Mouse (Mus musculus): ENCODE measurements around the gene Praf2. TPM values are rescaled to one million over a fixed set of nuclear protein-coding genes. Genes with fewer than 3 reads are reported as not detected.
A peak's percentile ranks its signal among the peaks of the same experiment; 100 is the strongest.
"Not testable (repeated sequence)": the region's sequence is repeated elsewhere in the genome, so short reads cannot be mapped to it uniquely, and the experiment has no call there.

Gene Praf2
- 10.2 and 10.8 TPM in 2 replicates for polyA plus RNA-seq (2012; ENCODE audit: insufficient read depth, insufficient read length, missing spikeins)

GRCm38 (mm10) chrX:7728215-7728921, at the start of gene Praf2:
Praf2 (plus strand) TSS chrX:7728439.
- Histone ChIP-seq H3K4me3 (ENCODE audit: insufficient read depth, low read depth, low read length) (peak within 1 kb of the TSS; percentile 67), H3K4me1 (ENCODE audit: control insufficient read depth, insufficient read depth, insufficient read length, low read length) (no peaks in the 10 kb centered on the region), H3K27ac (replicated peaks; ENCODE audit: low read depth, low read length) (peak within 1 kb of the TSS; percentile 55)

- Histone ChIP-seq H3K4me3 (ENCODE audit: insufficient read depth, low read depth, low read length) (no peak overlapping the region; the same call in 1 of the 2 replicates), H3K27ac (replicated peaks; ENCODE audit: low read depth, low read length) (peak overlapping the region; percentile 93), H3K4me1 (ENCODE audit: control insufficient read depth, insufficient read depth, insufficient read length, low read length) (no peaks in the 10 kb centered on the region)
These were observed 49.3 kb upstream of the Praf2 start for GRCm38 (mm10) chrX:7678986-7679385.

GRCm38 (mm10) chrX:7679405-7680056, 48.7 kb upstream of the Praf2 start:
- Histone ChIP-seq H3K4me1 (ENCODE audit: control insufficient read depth, insufficient read depth, insufficient read length, low read length) (no peaks in the 10 kb centered on the region), H3K4me3 (ENCODE audit: insufficient read depth, low read depth, low read length) (peak overlapping the region; percentile 77), H3K27ac (replicated peaks; ENCODE audit: low read depth, low read length) (peak overlapping the region; percentile 93)

GRCm38 (mm10) chrX:7680057-7680412, 48.2 kb upstream of the Praf2 start:
- Histone ChIP-seq H3K27ac (replicated peaks; ENCODE audit: low read depth, low read length) (peak overlapping the region; percentile 92), H3K4me1 (ENCODE audit: control insufficient read depth, insufficient read depth, insufficient read length, low read length) (no peaks in the 10 kb centered on the region), H3K4me3 (ENCODE audit: insufficient read depth, low read depth, low read length) (peak overlapping the region; percentile 77)

DNA sequence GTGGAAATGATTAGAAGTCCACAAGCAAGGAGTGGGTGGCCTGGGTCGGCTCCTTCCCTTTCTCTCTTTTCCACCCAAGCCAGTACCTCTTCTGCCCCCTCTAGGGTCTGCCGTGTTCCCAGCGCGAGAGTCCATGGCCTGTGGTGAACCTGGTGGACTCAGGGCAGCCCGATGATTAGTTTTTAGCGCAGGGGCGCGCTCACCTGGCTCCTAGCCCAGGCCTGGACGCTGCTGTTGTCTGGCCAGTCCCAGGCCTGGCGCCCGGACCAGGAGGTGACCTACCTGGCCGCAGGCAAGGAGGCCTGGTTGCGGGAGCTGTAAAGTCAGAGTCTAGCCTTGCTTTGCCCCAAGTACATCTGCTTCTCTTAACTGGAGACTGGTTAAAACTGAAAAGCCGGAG, 47.4 kb upstream of the Praf2 start, which contains the start of gene Magix:
Gene Magix (minus strand): TSS at position 388 of the 400 bp plus-strand sequence.
- peak within 1 kb of the TSS; percentile 77 for H3K4me3 ChIP-seq (ENCODE audit: insufficient read depth, low read depth, low read length)
- no peaks in the 10 kb centered on the region for H3K4me1 ChIP-seq (ENCODE audit: control insufficient read depth, insufficient read depth, insufficient read length, low read length)
- H3K27ac ChIP-seq (replicated peaks; ENCODE audit: low read depth, low read length) = peak within 1 kb of the TSS; percentile 92

GRCm38 (mm10) chrX:7688321-7688720, 39.9 kb upstream of the Praf2 start:
- H3K27ac ChIP-seq (replicated peaks; ENCODE audit: low read depth, low read length) = no peak overlapping the region
- H3K4me1 ChIP-seq (ENCODE audit: control insufficient read depth, insufficient read depth, insufficient read length, low read length) = no peaks in the 10 kb centered on the region
- H3K4me3 ChIP-seq (ENCODE audit: insufficient read depth, low read depth, low read length) = no peak overlapping the region

- H3K4me1 ChIP-seq (ENCODE audit: control insufficient read depth, insufficient read depth, insufficient read length, low read length) = no peaks in the 10 kb centered on the region
- no peak overlapping the region for H3K4me3 ChIP-seq (ENCODE audit: insufficient read depth, low read depth, low read length)
- H3K27ac ChIP-seq (replicated peaks; ENCODE audit: low read depth, low read length) = no peak overlapping the region
These were observed 37.8 kb upstream of the Praf2 start for GRCm38 (mm10) chrX:7690486-7690885.

- no peak overlapping the region for H3K27ac ChIP-seq (replicated peaks; ENCODE audit: low read depth, low read length)
- no peaks in the 10 kb centered on the region for H3K4me1 ChIP-seq (ENCODE audit: control insufficient read depth, insufficient read depth, insufficient read length, low read length)
- no peak overlapping the region for H3K4me3 ChIP-seq (ENCODE audit: insufficient read depth, low read depth, low read length)
These were observed 35.4 kb upstream of the Praf2 start for GRCm38 (mm10) chrX:7692862-7693261.

DNA sequence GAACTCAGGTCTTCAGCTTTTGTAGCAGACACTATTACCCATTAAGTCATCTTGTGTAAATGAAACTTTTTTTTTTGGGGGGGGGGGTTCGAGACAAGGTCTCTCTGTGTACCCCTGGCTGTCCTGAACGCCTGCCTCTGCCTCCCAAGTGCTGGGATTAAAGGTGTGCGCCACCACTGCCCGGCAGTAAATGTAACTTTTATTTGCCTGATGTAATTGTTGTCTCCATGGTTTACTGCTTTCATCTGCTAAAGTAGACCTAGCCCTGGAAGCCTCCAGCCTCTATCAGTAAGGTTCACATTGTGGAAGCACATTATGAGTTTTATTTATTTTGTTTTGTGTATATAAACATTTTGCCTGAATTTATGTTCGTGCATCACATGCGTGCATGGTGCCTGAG, 31.7 kb upstream of the Praf2 start:
- H3K27ac ChIP-seq (replicated peaks; ENCODE audit: low read depth, low read length) = no peak overlapping the region
- H3K4me1 ChIP-seq (ENCODE audit: control insufficient read depth, insufficient read depth, insufficient read length, low read length) = peaks cover 2% of the 10 kb centered on the region; the same call in 1 of the 2 replicates
- H3K4me3 ChIP-seq (ENCODE audit: insufficient read depth, low read depth, low read length) = no peak overlapping the region; the same call in 1 of the 2 replicates

GRCm38 (mm10) chrX:7696954-7697381, 31.3 kb upstream of the Praf2 start, which contains the start of gene Gpkow:
Gpkow (plus strand) TSS chrX:7697131.
- peak within 1 kb of the TSS; percentile 62 for H3K27ac ChIP-seq (replicated peaks; ENCODE audit: low read depth, low read length)
- peak within 1 kb of the TSS; percentile 72 for H3K4me3 ChIP-seq (ENCODE audit: insufficient read depth, low read depth, low read length)
- H3K4me1 ChIP-seq (ENCODE audit: control insufficient read depth, insufficient read depth, insufficient read length, low read length) = peaks cover 2% of the 10 kb centered on the region; the same call in 1 of the 2 replicates

DNA sequence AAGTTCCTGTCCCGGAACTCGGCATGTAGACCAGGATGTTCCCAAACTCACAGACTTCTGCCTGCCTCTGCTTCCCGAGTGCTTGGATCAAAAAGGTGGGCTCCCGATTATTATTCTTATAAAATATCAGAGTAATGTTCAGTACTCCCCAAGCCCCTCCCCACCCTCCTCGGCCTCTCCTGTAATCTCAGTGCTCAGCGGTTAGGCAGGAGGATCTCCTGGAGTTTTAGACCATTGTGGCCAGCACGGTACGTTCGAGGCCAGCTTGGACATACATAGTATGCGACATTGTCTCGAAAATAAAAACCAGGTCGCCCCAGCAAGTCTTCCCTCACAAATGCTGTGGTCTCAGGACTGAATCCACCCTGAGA, 14.5 kb upstream of the Praf2 start:
- H3K27ac ChIP-seq (replicated peaks; ENCODE audit: low read depth, low read length) = peak overlapping the region; percentile 48
- not testable (repeated sequence) for H3K4me1 ChIP-seq (ENCODE audit: control insufficient read depth, insufficient read depth, insufficient read length, low read length)
- peak overlapping the region; percentile 53 for H3K4me3 ChIP-seq (ENCODE audit: insufficient read depth, low read depth, low read length)

GRCm38 (mm10) chrX:7714135-7714899, 13.9 kb upstream of the Praf2 start, which contains the start of gene Wdr45:
Wdr45 (plus strand) TSS chrX:7714333.
- peak within 1 kb of the TSS; percentile 53 for H3K4me3 ChIP-seq (ENCODE audit: insufficient read depth, low read depth, low read length)
- peak within 1 kb of the TSS; percentile 82 for H3K27ac ChIP-seq (replicated peaks; ENCODE audit: low read depth, low read length)
- not testable (repeated sequence) for H3K4me1 ChIP-seq (ENCODE audit: control insufficient read depth, insufficient read depth, insufficient read length, low read length)

DNA sequence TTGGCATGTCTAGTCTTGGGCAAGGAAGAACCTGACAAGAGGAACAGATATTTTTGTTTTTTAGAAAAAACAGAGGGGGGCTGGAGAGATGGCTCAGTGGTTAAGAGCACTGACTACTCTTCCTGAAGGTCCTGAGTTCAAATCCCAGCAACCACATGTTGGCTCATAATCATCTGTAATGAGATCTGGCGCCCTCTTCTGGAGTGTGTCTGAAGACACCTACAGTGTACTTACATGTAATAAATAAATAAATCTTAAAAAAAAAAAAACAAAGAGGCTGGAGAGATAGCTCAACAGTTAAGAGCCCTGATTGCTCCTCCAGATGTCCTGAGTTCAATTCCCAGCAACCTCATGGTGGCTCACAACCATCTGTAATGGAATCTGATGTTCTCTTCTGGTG, 12.2 kb upstream of the Praf2 start:
- H3K4me1 ChIP-seq (ENCODE audit: control insufficient read depth, insufficient read depth, insufficient read length, low read length); H3K4me3 ChIP-seq (ENCODE audit: insufficient read depth, low read depth, low read length); H3K27ac ChIP-seq (replicated peaks; ENCODE audit: low read depth, low read length): not testable (repeated sequence)

DNA sequence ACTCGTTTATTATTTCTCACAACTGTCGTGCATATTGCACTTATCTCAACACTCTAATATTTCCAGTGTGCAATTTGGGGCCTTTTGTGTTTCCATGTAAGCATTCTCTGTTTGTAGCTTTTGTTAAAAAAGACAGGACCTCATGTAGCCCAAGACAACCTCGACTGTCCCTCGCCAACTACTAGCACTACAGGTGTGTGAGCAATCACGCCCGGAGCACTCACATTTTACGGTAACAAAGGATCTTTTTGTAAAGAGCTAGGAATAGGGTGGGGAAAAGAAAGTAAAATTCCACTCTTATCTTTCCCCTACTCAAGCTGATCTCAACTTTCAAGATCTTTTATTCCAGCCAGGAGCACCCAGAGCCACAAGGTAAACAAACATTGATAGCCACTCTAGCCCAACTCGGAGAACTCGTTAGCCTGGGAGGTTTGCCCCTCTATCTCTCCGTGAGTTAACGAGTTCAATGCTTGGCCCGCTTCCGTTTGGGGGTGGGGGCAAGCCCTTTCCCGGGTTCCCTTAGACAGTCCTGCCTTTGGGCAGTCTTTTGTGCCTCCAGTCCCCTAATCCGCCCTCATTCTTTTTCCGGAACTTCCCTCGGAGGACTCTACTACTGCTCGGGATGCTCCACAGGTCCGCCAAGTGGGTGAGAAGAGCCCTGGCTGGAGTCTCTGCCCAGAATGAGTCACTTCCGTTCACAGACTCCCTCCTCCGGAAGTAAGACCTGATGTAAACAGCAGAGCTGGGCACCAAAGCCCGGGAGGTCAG, 6.5 kb upstream of the Praf2 start, which contains the start of gene Gm45208:
Gene Gm45208 (plus strand): TSS at position 732 of the 768 bp plus-strand sequence.
- Histone ChIP-seq H3K4me1 (ENCODE audit: control insufficient read depth, insufficient read depth, insufficient read length, low read length) (no peaks in the 10 kb centered on the region), H3K4me3 (ENCODE audit: insufficient read depth, low read depth, low read length) (peak within 1 kb of the TSS; percentile 96), H3K27ac (replicated peaks; ENCODE audit: low read depth, low read length) (peak within 1 kb of the TSS; percentile 100)

All from brown adipose tissue, adult 24 weeks (tissue).